Mouse (Mus musculus) layer of hippocampus, adult 8-10 months (tissue): Measurements from ENCODE around the gene Rimbp3. TPM values are rescaled to one million over a fixed set of nuclear protein-coding genes. Genes with fewer than 3 reads are reported as not detected.
A peak's percentile ranks its signal among the peaks of the same experiment; 100 is the strongest.
"Not testable (repeated sequence)": the region's sequence is repeated elsewhere in the genome, so short reads cannot be mapped to it uniquely, and the experiment has no call there.

Experiments
- DNase-seq, 2 experiments: peaks; one replicate each; pipeline ENCODE4 v3.0.0; 2022; ENCODE audit warnings: low spot score in 2 of 2
- total RNA-seq, 4 experiments: library from RNA; stranded (reverse); gene quantifications; 2 replicates each; pipeline ENCODE4 v1.2.4; 2022

Gene Rimbp3
- total RNA-seq, 4 experiments from 2014 or later = 2.8 to 3.8 (median 3.5) TPM

- DNase-seq = no peak
Observed at GRCm38 (mm10) chr16:17216934-17217633, 8.7 kb downstream of the Rimbp3 start.

- DNase-seq = no peak
Observed at GRCm38 (mm10) chr16:17220127-17220733, 11.8 kb downstream of the Rimbp3 start.

- peak; percentile 73 to 91 for DNase-seq
Observed at GRCm38 (mm10) chr16:17222197-17222596, 13.8 kb downstream of the Rimbp3 start.

GRCm38 (mm10) chr16:17225584-17225983, 17.2 kb downstream of the Rimbp3 start:
- DNase-seq = no peak

- DNase-seq = no peak
Observed at GRCm38 (mm10) chr16:17226496-17226895, 18.1 kb downstream of the Rimbp3 start.

- DNase-seq = not testable (repeated sequence)
Observed at GRCm38 (mm10) chr16:17231523-17231922, 23.1 kb downstream of the Rimbp3 start.

- DNase-seq = peak; percentile 85 to 89
Observed at GRCm38 (mm10) chr16:17232794-17233701, 24.6 kb downstream of the Rimbp3 start, which contains the start of gene Hic2. Gene Hic2 (plus strand): TSS chr16:17233572.

- DNase-seq = peak; percentile 24 to 25
Observed at GRCm38 (mm10) chr16:17233702-17234498, 25.5 kb downstream of the Rimbp3 start.

GRCm38 (mm10) chr16:17234499-17234895, 26.1 kb downstream of the Rimbp3 start:
- DNase-seq = peak in 1 of 2 experiments; percentile 40

- peak; percentile 23 to 41 for DNase-seq
Observed at GRCm38 (mm10) chr16:17234916-17235665, 26.7 kb downstream of the Rimbp3 start.

GRCm38 (mm10) chr16:17237634-17238033, 29.2 kb downstream of the Rimbp3 start:
- no peak for DNase-seq

GRCm38 (mm10) chr16:17239409-17239808, 31.0 kb downstream of the Rimbp3 start:
- DNase-seq = no peak

GRCm38 (mm10) chr16:17243731-17244130, 35.3 kb downstream of the Rimbp3 start:
- no peak for DNase-seq

- DNase-seq = no peak
Observed at GRCm38 (mm10) chr16:17244996-17245395, 36.6 kb downstream of the Rimbp3 start.

GRCm38 (mm10) chr16:17247727-17248126, 39.3 kb downstream of the Rimbp3 start:
- DNase-seq = no peak

GRCm38 (mm10) chr16:17249135-17249534, 40.7 kb downstream of the Rimbp3 start:
- DNase-seq = no peak

- peak in 1 of 2 experiments; percentile 38 for DNase-seq
Observed at GRCm38 (mm10) chr16:17251539-17251938, 43.1 kb downstream of the Rimbp3 start.

GRCm38 (mm10) chr16:17252086-17252726, 43.8 kb downstream of the Rimbp3 start:
- DNase-seq = no peak

- no peak for DNase-seq
Observed at GRCm38 (mm10) chr16:17252841-17253240, 44.4 kb downstream of the Rimbp3 start.
